Mouse (Mus musculus) duodenum, adult 2 months (tissue): ENCODE results near the gene Ms4a1. TPM values are rescaled to one million over a fixed set of nuclear protein-coding genes. Genes with fewer than 3 reads are reported as not detected.

ENCODE experiments used
- polyA plus RNA-seq: library from polyadenylated mRNA; depleted of rRNA; stranded (reverse); fragments of >200 nt; gene quantifications from 2 replicates; pipeline ENCODE4 v1.2.3, GENCODE M21; 2012; ENCODE audit warnings: low replicate concordance; rRNA removed

The Ms4a1 gene
- polyA plus RNA-seq: 0.12 TPM in 1 of 2 replicates, not detected in the other

DNA sequence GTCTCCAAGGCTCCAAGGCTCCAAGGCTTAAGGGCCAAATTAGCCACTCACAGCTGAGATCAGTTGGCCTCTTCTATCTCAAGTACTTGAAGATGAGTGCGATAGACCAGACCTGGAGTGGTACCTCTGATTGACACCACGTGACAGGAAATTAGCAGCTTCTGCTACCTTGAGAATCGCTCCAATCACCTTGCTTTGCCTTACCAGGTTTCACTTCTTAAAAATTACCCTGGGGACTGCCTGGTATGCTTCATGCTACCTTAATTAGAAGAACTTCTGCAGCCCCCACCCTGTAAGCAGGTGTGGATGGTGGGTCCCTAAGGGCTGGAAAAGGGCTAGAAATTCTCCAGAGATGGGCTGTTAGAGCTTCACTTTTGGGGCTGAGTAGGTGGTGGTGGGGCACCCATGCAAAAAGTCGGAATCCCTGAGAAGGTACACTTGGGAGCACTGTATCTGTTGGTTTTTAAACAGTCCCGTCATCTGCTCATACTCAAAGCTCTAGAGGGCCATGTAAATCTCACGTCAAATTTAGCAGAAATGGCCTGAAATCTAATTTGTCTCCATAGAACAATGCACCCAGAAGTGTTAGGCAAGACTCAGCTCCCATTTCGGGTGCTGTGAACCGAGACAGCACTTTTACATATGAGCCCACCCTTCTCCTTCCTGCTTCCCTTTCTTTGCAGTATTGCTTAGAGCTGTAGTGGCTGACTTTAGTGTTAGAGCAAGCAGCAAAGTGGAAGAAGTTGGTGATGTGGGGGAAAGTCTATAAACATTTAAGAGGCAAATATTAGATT, at the start of gene Ms4a1:
Gene Ms4a1 (minus strand): TSS at position 190 of the 794 bp plus-strand sequence.

DNA sequence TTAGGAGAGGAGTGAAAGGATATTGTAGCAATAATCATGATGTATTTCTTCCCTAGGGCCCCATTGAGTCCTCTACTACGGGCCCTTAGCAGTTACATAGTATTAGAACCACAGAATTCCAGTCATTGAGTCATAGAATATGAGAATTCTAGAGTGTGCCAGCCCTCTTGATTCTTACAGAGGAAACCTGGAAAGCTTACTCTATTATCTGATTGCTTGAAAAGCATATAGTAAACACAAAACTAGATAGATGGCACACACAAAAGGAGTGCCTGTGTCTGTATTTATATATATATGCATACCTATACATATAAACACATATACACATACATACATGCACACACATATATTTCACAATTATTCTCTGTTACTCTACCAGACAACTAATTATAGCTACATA, 48.3 kb upstream of the Ms4a1 start, which contains the start of gene Ms4a14:
Gene Ms4a14 (minus strand): TSS at position 101 of the 400 bp plus-strand sequence.

DNA sequence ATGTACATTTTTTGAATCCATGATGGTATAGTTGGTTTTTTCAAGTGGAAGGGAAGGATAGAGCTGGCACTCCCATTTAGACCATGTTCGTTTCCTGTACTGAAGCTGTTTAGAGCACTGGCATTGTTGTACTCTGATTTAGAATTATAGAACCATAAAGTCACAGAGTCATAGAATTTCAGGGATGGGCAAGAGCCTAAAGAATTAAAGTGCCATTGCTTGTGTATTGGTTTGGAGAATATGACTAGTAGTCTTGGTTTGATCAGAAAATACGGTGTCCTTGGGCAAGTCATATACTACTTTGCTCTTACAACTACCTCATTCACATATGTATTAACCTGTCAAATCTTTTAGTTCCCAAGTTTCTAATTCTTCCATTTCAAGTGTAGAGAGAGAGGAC, 17.7 kb upstream of the Ms4a1 start, which contains the start of gene Ms4a5:
Gene Ms4a5 (minus strand): TSS at position 101 of the 400 bp plus-strand sequence.

DNA sequence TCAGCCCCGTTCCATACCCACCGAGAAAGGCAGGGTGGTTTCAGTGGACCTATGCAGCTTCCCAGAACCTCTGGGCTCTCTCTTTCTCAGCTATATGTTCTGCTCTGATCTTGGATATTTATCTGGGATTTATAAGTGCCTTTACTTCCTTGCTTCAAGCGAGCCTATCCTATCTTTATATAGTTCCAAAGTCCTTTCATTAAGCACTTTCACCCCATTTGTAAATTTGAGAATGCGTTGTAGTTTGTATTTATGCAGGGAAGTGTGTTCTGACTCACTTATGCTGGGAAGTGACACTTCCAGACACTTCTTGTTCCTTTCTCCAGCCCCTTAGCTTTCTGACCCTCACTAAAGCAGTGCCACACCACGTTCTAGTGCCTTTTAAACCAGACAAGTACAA, 33.7 kb downstream of the Ms4a1 start, which contains the start of gene Ms4a12:
Gene Ms4a12 (minus strand): TSS at position 101 of the 400 bp plus-strand sequence.

Other genes with a start within 250 kb of the Ms4a1 start
- 46.6 and 64.7 TPM in 2 replicates for gene Ms4a18, start 248.2 kb downstream of the Ms4a1 start, polyA plus RNA-seq
- gene Ms4a8a, start 185.1 kb downstream of the Ms4a1 start, polyA plus RNA-seq: 154 and 309 TPM in 2 replicates
- not detected in 2 replicates for gene 1700017D01Rik, start 135.4 kb downstream of the Ms4a1 start, polyA plus RNA-seq
- gene 1700025F22Rik, start 100.9 kb downstream of the Ms4a1 start, polyA plus RNA-seq: not detected in 2 replicates
- not detected in 2 replicates for gene Ms4a13, start 69.5 kb downstream of the Ms4a1 start, polyA plus RNA-seq
- gene Ms4a12, start 33.8 kb downstream of the Ms4a1 start, polyA plus RNA-seq: 6.5 and 10.0 TPM in 2 replicates
- gene Ms4a5, start 17.6 kb upstream of the Ms4a1 start, polyA plus RNA-seq: not detected in 2 replicates
- 0.14 TPM in 1 of 2 replicates, not detected in the other for gene Ms4a14, start 48.2 kb upstream of the Ms4a1 start, polyA plus RNA-seq
- gene Ms4a7, start 69.9 kb upstream of the Ms4a1 start, polyA plus RNA-seq: 0.34 and 0.76 TPM in 2 replicates
- 0.51 TPM in 1 of 2 replicates, not detected in the other for gene Ms4a4a, start 109.3 kb upstream of the Ms4a1 start, polyA plus RNA-seq
- gene Ms4a4c, start 138.5 kb upstream of the Ms4a1 start, polyA plus RNA-seq: 0.05 TPM in 1 of 2 replicates, not detected in the other
- gene Ms4a4b, start 177.3 kb upstream of the Ms4a1 start, polyA plus RNA-seq: 0.87 and 1.2 TPM in 2 replicates
- 0.33 and 0.56 TPM in 2 replicates for gene Ms4a6c, start 203.1 kb upstream of the Ms4a1 start, polyA plus RNA-seq
- gene Gm8369, start 219.7 kb upstream of the Ms4a1 start, polyA plus RNA-seq: 0.21 TPM in 1 of 2 replicates, not detected in the other